Mouse (Mus musculus): ENCODE results near the gene Zfp65. TPM values are rescaled to one million over a fixed set of nuclear protein-coding genes. Genes with fewer than 3 reads are reported as not detected.
"Not testable (repeated sequence)": the region's sequence is repeated elsewhere in the genome, so short reads cannot be mapped to it uniquely, and the experiment has no call there.

The Zfp65 gene
- polyA plus RNA-seq, 1 experiment from 2014 or later, result 8.9 TPM

- peak overlapping the region; percentile 79 for H3K9ac ChIP-seq (ENCODE audit: low read depth, low read length)
- H3K4me1 ChIP-seq (ENCODE audit: control insufficient read depth, insufficient read depth, low read depth, low read length); H3K9me3 ChIP-seq (ENCODE audit: control insufficient read depth, low read length); H3K36me3 ChIP-seq (ENCODE audit: control insufficient read depth, insufficient read depth, low read length); H3K27me3 ChIP-seq (replicated peaks; ENCODE audit: control insufficient read depth, insufficient read depth, low read length); H3K27ac ChIP-seq (ENCODE audit: low read depth, low read length): not testable (repeated sequence)
- WGBS, result 57% methylated on average over 4 of the region's 4 CpGs
- peak overlapping the region; percentile 65 for H3K4me3 ChIP-seq (ENCODE audit: low read length)
- ATAC-seq, result peak; percentile 52
- peak overlapping the region; percentile 63 for H3K4me2 ChIP-seq (ENCODE audit: low read length)
Observed at GRCm38 (mm10) chr13:67729441-67729840, 468 bp upstream of the Zfp65 start.

- Histone ChIP-seq H3K27me3 (replicated peaks; ENCODE audit: control insufficient read depth, insufficient read depth, low read length) (no peaks in the 10 kb centered on the region), H3K4me3 (ENCODE audit: low read length) (peak overlapping the region; percentile 65), H3K9ac (ENCODE audit: low read depth, low read length) (no peak overlapping the region), H3K4me2 (ENCODE audit: low read length) (peak overlapping the region; percentile 63), H3K36me3 (ENCODE audit: control insufficient read depth, insufficient read depth, low read length) (no peaks in the 10 kb centered on the region), H3K4me1 (ENCODE audit: control insufficient read depth, insufficient read depth, low read depth, low read length) (peaks cover 8% of the 10 kb centered on the region), H3K9me3 (ENCODE audit: control insufficient read depth, low read length) (no peaks in the 10 kb centered on the region), H3K27ac (ENCODE audit: low read depth, low read length) (no peak overlapping the region)
- no peak for ATAC-seq
- whole genome bisulfite sequencing, result 89% methylated on average over 1 of the region's 1 CpGs
Observed at GRCm38 (mm10) chr13:67728106-67728505, 867 bp downstream of the Zfp65 start.

GRCm38 (mm10) chr13:67725331-67725730 lies 3.6 kb downstream of the Zfp65 start:
- 60% methylated on average over 2 of the region's 2 CpGs for WGBS
- H3K9me3 ChIP-seq (ENCODE audit: control insufficient read depth, low read length), result not testable (repeated sequence)

GRCm38 (mm10) chr13:67723848-67724479 lies 5.0 kb downstream of the Zfp65 start:
- no peaks in the 10 kb centered on the region for H3K9me3 ChIP-seq (ENCODE audit: control insufficient read depth, low read length)
- peak overlapping the region; percentile 76 for H3K9ac ChIP-seq (ENCODE audit: low read depth, low read length)
- H3K4me1 ChIP-seq (ENCODE audit: control insufficient read depth, insufficient read depth, low read depth, low read length), result peaks cover 11% of the 10 kb centered on the region
- H3K27ac ChIP-seq (ENCODE audit: low read depth, low read length), result peak overlapping the region; percentile 57
- WGBS, result under 1% methylated on average over 17 of the region's 17 CpGs
- no peaks in the 10 kb centered on the region for H3K36me3 ChIP-seq (ENCODE audit: control insufficient read depth, insufficient read depth, low read length)
- peak overlapping the region; percentile 74 for H3K4me2 ChIP-seq (ENCODE audit: low read length)
- ATAC-seq, result peak; percentile 94
- peak overlapping the region; percentile 75 for H3K4me3 ChIP-seq (ENCODE audit: low read length)
- no peaks in the 10 kb centered on the region for H3K27me3 ChIP-seq (replicated peaks; ENCODE audit: control insufficient read depth, insufficient read depth, low read length)

More at GRCm38 (mm10) chr13:67725331-67725730, 3.6 kb downstream of the Zfp65 start:
- not testable (repeated sequence) for H3K4me3 ChIP-seq (ENCODE audit: low read length); H3K27ac ChIP-seq (ENCODE audit: low read depth, low read length); H3K4me2 ChIP-seq (ENCODE audit: low read length); H3K9ac ChIP-seq (ENCODE audit: low read depth, low read length); ATAC-seq; H3K36me3 ChIP-seq (ENCODE audit: control insufficient read depth, insufficient read depth, low read length); H3K27me3 ChIP-seq (replicated peaks; ENCODE audit: control insufficient read depth, insufficient read depth, low read length)
- peaks cover 11% of the 10 kb centered on the region for H3K4me1 ChIP-seq (ENCODE audit: control insufficient read depth, insufficient read depth, low read depth, low read length)

- 86% methylated on average over 4 of the region's 4 CpGs for WGBS
- Histone ChIP-seq H3K36me3 (ENCODE audit: control insufficient read depth, insufficient read depth, low read length) (no peaks in the 10 kb centered on the region), H3K9me3 (ENCODE audit: control insufficient read depth, low read length) (no peaks in the 10 kb centered on the region), H3K27me3 (replicated peaks; ENCODE audit: control insufficient read depth, insufficient read depth, low read length) (no peaks in the 10 kb centered on the region), H3K4me1 (ENCODE audit: control insufficient read depth, insufficient read depth, low read depth, low read length) (peaks cover 3% of the 10 kb centered on the region), H3K27ac (ENCODE audit: low read depth, low read length) (no peak within 1 kb of the TSS), H3K4me2 (ENCODE audit: low read length) (no peak within 1 kb of the TSS), H3K9ac (ENCODE audit: low read depth, low read length) (no peak within 1 kb of the TSS), H3K4me3 (ENCODE audit: low read length) (no peak within 1 kb of the TSS)
- no peak for ATAC-seq
Observed at GRCm38 (mm10) chr13:67686971-67687370, 42.0 kb downstream of the Zfp65 start, which contains the start of gene Zfp738. Zfp738 (minus strand) TSS chr13:67687071.

- peak; percentile 29; the same call in 1 of the 2 replicates for ATAC-seq
- WGBS, result 63% methylated on average over 2 of the region's 2 CpGs
- H3K9ac ChIP-seq (ENCODE audit: low read depth, low read length), result not testable (repeated sequence)
Observed at GRCm38 (mm10) chr13:67683841-67684240, 45.1 kb downstream of the Zfp65 start.

GRCm38 (mm10) chr13:67682959-67683735 lies 45.8 kb downstream of the Zfp65 start:
- not testable (repeated sequence) for H3K27me3 ChIP-seq (replicated peaks; ENCODE audit: control insufficient read depth, insufficient read depth, low read length); H3K36me3 ChIP-seq (ENCODE audit: control insufficient read depth, insufficient read depth, low read length); H3K4me1 ChIP-seq (ENCODE audit: control insufficient read depth, insufficient read depth, low read depth, low read length); H3K9me3 ChIP-seq (ENCODE audit: control insufficient read depth, low read length)
- H3K9ac ChIP-seq (ENCODE audit: low read depth, low read length), result peak overlapping the region; percentile 83
- peak overlapping the region; percentile 75 for H3K4me3 ChIP-seq (ENCODE audit: low read length)
- H3K4me2 ChIP-seq (ENCODE audit: low read length), result peak overlapping the region; percentile 75
- 11% methylated on average over 16 of the region's 16 CpGs for WGBS
- peak; percentile 100 for ATAC-seq
- H3K27ac ChIP-seq (ENCODE audit: low read depth, low read length), result peak overlapping the region; percentile 54

More at GRCm38 (mm10) chr13:67683841-67684240, 45.1 kb downstream of the Zfp65 start:
- peak overlapping the region; percentile 75 for H3K4me3 ChIP-seq (ENCODE audit: low read length)
- not testable (repeated sequence) for H3K4me1 ChIP-seq (ENCODE audit: control insufficient read depth, insufficient read depth, low read depth, low read length); H3K27me3 ChIP-seq (replicated peaks; ENCODE audit: control insufficient read depth, insufficient read depth, low read length); H3K27ac ChIP-seq (ENCODE audit: low read depth, low read length); H3K36me3 ChIP-seq (ENCODE audit: control insufficient read depth, insufficient read depth, low read length); H3K9me3 ChIP-seq (ENCODE audit: control insufficient read depth, low read length)
- peak overlapping the region; percentile 75 for H3K4me2 ChIP-seq (ENCODE audit: low read length)

GRCm38 (mm10) chr13:67674902-67675301 lies 54.1 kb downstream of the Zfp65 start:
- Histone ChIP-seq H3K9ac (ENCODE audit: low read depth, low read length) (no peak overlapping the region), H3K4me2 (ENCODE audit: low read length) (no peak overlapping the region), H3K27me3 (replicated peaks; ENCODE audit: control insufficient read depth, insufficient read depth, low read length) (no peaks in the 10 kb centered on the region), H3K9me3 (ENCODE audit: control insufficient read depth, low read length) (no peaks in the 10 kb centered on the region), H3K36me3 (ENCODE audit: control insufficient read depth, insufficient read depth, low read length) (peaks cover 2% of the 10 kb centered on the region; the same call in 1 of the 2 replicates), H3K4me1 (ENCODE audit: control insufficient read depth, insufficient read depth, low read depth, low read length) (no peaks in the 10 kb centered on the region), H3K4me3 (ENCODE audit: low read length) (no peak overlapping the region), H3K27ac (ENCODE audit: low read depth, low read length) (no peak overlapping the region)
- WGBS, result 95% methylated on average over 2 of the region's 2 CpGs
- no peak for ATAC-seq

Measured in hindbrain, embryonic 16.5 days (tissue).